Mouse (Mus musculus): ENCODE data around the gene Myo1a.
"Not testable (repeated sequence)": the region's sequence is repeated elsewhere in the genome, so short reads cannot be mapped to it uniquely, and the experiment has no call there.

Gene Myo1a

GRCm38 (mm10) chr10:127759181-127760110, 54.5 kb downstream of the Myo1a start, which contains the start of the genes Rdh1 and Rdh16f1:
Gene Rdh1, plus strand, starts transcription at chr10:127759721.
Gene Rdh16f1, plus strand, starts transcription at chr10:127759787.
- no peak for DNase-seq (ENCODE audit: low read depth, low spot score)

- not testable (repeated sequence) for DNase-seq (ENCODE audit: low read depth, low spot score)
These were observed 58.0 kb downstream of the Myo1a start for GRCm38 (mm10) chr10:127762926-127763325.

- peak; percentile 67 for DNase-seq (ENCODE audit: low read depth, low spot score)
These were observed 59.1 kb downstream of the Myo1a start for GRCm38 (mm10) chr10:127763914-127764680.

- DNase-seq (ENCODE audit: low read depth, low spot score), result no peak
These were observed 61.6 kb downstream of the Myo1a start for GRCm38 (mm10) chr10:127766564-127766963.
